Mouse (Mus musculus): ENCODE data around the gene Oog3.

The Oog3 gene

DNA sequence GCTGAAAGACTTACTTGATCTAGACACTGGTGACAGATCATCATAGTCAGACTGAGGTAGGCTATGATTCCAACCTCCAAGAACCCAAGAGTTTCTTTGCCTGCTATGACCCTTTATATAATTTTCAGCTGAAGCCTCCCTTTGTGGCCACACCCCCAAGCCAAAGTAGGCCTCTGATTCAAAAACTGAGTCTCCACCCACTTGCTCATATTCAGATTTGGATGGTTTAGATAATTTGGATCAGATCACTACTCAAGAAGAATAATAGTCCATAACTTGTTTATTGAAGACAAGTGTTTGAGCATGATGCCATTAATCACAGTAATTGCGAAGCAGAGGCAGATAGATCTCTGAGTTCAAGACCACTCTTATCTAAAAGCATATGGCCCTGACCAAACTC, at the start of gene Oog3:
Gene Oog3 (minus strand): TSS at position 101 of the 400 bp plus-strand sequence.
- no peak for DNase-seq (ENCODE audit: extremely low read depth, insufficient read length, low spot score)

DNA sequence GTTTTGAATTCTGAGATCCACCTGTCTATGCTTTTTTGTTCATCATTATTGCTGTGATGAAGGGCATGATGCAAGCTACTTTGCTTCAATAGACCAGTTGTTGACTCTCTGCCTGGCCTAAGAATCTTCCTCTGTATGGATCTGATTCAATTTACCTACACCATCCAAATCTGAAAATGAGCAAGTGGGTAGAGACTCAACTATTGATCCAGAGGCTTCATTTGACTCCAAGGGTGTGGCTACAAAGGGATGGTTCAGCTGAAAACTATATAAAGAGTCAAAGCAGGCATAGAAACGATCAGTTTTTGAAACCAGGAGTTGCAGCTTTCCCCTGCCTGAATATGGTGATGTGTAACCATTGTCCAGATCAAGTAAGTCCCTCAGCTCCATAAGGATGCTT, 28.0 kb upstream of the Oog3 start, which contains the start of gene Oog2:
Gene Oog2 (plus strand): TSS at position 301 of the 400 bp plus-strand sequence.
- DNase-seq (ENCODE audit: extremely low read depth, insufficient read length, low spot score), result no peak

All from 3134 (cell line).